Comparison of ENCODE assay signal across 7 mouse cellular contexts in the genomic region with DNA sequence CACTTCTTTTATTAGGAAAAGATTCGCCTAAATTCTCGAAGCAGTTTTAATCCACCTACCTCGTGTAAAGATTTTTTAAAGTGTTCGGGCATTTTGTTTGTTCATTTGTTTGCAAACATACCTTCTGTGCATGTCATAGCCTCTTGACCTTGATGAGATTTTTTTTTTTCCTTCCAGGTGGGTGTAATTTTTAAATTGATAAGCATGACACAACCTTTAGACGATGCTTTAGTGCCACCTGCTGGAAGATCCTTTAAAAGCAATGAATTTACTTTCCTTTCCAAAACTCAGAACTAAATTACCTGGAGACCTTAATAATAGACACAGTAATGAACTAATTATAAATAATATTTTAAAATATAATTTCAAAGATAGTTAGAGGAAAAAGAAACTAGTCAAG.
DNase-seq lines count a peak whose midpoint lies in the region; ATAC-seq and TF ChIP-seq lines count a peak whose summit lies in the region.

No protein-coding gene starts in this region.

- 64% methylated on average over 5 of the region's 5 CpGs for WGBS in kidney, embryonic 14.5 days
- 46% methylated on average over 5 of the region's 5 CpGs for WGBS in embryonic facial prominence, embryonic 14.5 days

- H3K27me3 ChIP-seq in kidney, embryonic 14.5 days (ENCODE audit: control insufficient read depth, insufficient read depth, low read length): no peaks in the 10 kb centered on the region
- H3K27me3 ChIP-seq in CH12.LX (replicated peaks): no peaks in the 10 kb centered on the region
- H3K27me3 ChIP-seq in embryonic facial prominence, embryonic 14.5 days (replicated peaks; ENCODE audit: control insufficient read depth, insufficient read depth, low read length): no peaks in the 10 kb centered on the region

- no peak overlapping the region for H3K4me3 ChIP-seq in kidney, embryonic 14.5 days (ENCODE audit: low read length)
- no peak overlapping the region for H3K4me3 ChIP-seq in CH12.LX (replicated peaks in 1 of 3; ENCODE audit: low read depth in 2 of 3, low read length in 2 of 3, poor library complexity in 1 of 3)
- no peak overlapping the region for H3K4me3 ChIP-seq in embryonic facial prominence, embryonic 14.5 days (ENCODE audit: low read depth, low read length)

- in situ Hi-C loops in CH12.LX (cut with MboI; ENCODE audit: low pct_ligation_motif_present, low pct_unique_long_range_greater_than_20kb, low sequenced_read_pairs): loop anchor here (25.0 kb wide), 1 partner anchor 304 kb away; no protein-coding TSS in a partner anchor

- TF ChIP-seq EP300 in CH12.LX (IDR thresholded peaks at IDR 0.05; ENCODE audit: low read length): no peak

- H3K27ac ChIP-seq in kidney, embryonic 14.5 days (ENCODE audit: low read depth, low read length): no peak overlapping the region
- H3K27ac ChIP-seq in CH12.LX (ENCODE audit: insufficient read depth, low read depth): no peak overlapping the region
- H3K27ac ChIP-seq in embryonic facial prominence, embryonic 14.5 days (replicated peaks; ENCODE audit: low read depth, low read length): no peak overlapping the region

- TF ChIP-seq POLR2A in CH12.LX (IDR thresholded peaks at IDR 0.05; ENCODE audit: low read depth, low read length): no peak

- H3K4me2 ChIP-seq in kidney, embryonic 14.5 days (replicated peaks; ENCODE audit: low read depth, low read length): no peak overlapping the region
- H3K4me2 ChIP-seq in CH12.LX (ENCODE audit: insufficient read depth, low read depth, poor library complexity, severe bottlenecking): no peak overlapping the region
- no peak overlapping the region for H3K4me2 ChIP-seq in embryonic facial prominence, embryonic 14.5 days (ENCODE audit: low read depth, low read length)

- no peak overlapping the region for H3K9ac ChIP-seq in kidney, embryonic 14.5 days (ENCODE audit: low read depth, low read length)
- no peak overlapping the region for H3K9ac ChIP-seq in CH12.LX (ENCODE audit: insufficient read depth, low read depth)
- H3K9ac ChIP-seq in embryonic facial prominence, embryonic 14.5 days (ENCODE audit: low read depth, low read length): no peak overlapping the region

- H3K36me3 ChIP-seq in kidney, embryonic 14.5 days (ENCODE audit: control insufficient read depth, insufficient read depth, low read length): no peaks in the 10 kb centered on the region
- H3K36me3 ChIP-seq in CH12.LX (replicated peaks in 1 of 2; ENCODE audit: control insufficient read depth in 1 of 2, insufficient read depth in 1 of 2, low read length in 1 of 2): no peaks in the 10 kb centered on the region
- no peaks in the 10 kb centered on the region for H3K36me3 ChIP-seq in embryonic facial prominence, embryonic 14.5 days (ENCODE audit: control insufficient read depth, insufficient read depth, low read length)

- peak; percentile 12 for DNase-seq in kidney, postnatal 10 days
- DNase-seq in CH12.LX (ENCODE audit: extremely low read depth) (peak; percentile 62), MN1 (ENCODE audit: low spot score) (peak; percentile 28)
- DNase-seq in embryonic facial prominence, embryonic 14.5 days (ENCODE audit: low spot score): peak; percentile 28
- no peak for DNase-seq in urinary bladder, postnatal 36 days (ENCODE audit: low spot score in 2 of 2)
- DNase-seq in urinary bladder, postnatal 14 days (ENCODE audit: low spot score): no peak

- peak; percentile 41 to 89; a peak in 3 of 4 replicates for TF ChIP-seq CTCF in CH12.LX (conservative IDR thresholded peaks at IDR 0.05 in 1 of 2, IDR thresholded peaks at IDR 0.05 in 1 of 2; ENCODE audit: low read depth in 2 of 2, low read length in 2 of 2)

- H3K9me3 ChIP-seq in kidney, embryonic 14.5 days (ENCODE audit: control insufficient read depth, low read length): no peaks in the 10 kb centered on the region
- no peaks in the 10 kb centered on the region for H3K9me3 ChIP-seq in CH12.LX (replicated peaks; ENCODE audit: low read length)
- no peaks in the 10 kb centered on the region for H3K9me3 ChIP-seq in embryonic facial prominence, embryonic 14.5 days (ENCODE audit: control insufficient read depth, low read length)

- dilution Hi-C loops in CH12.LX (cut with MboI; ENCODE audit: extremely low pct_ligation_motif_present, extremely low pct_unique_long_range_greater_than_20kb, low sequenced_read_pairs): no loop called here

- peaks cover 2% of the 10 kb centered on the region; the same call in 1 of the 2 replicates for H3K79me2 ChIP-seq in CH12.LX (replicated peaks; ENCODE audit: control insufficient read depth, extremely low read depth, insufficient read depth, poor library complexity, severe bottlenecking)

- no peaks in the 10 kb centered on the region for H3K4me1 ChIP-seq in kidney, embryonic 14.5 days (ENCODE audit: control insufficient read depth, insufficient read depth, low read length)
- no peaks in the 10 kb centered on the region for H3K4me1 ChIP-seq in CH12.LX (ENCODE audit: control insufficient read depth in 1 of 2, insufficient read depth in 2 of 2)
- H3K4me1 ChIP-seq in embryonic facial prominence, embryonic 14.5 days (ENCODE audit: control insufficient read depth, insufficient read depth, low read length): no peaks in the 10 kb centered on the region

- TF ChIP-seq RAD21 in CH12.LX (IDR thresholded peaks at IDR 0.05; ENCODE audit: low read depth, low read length): peak; percentile 99

- no peak for ATAC-seq in kidney, embryonic 14.5 days (ENCODE audit: low FRiP score, low TSS enrichment)
- no peak for ATAC-seq in embryonic facial prominence, embryonic 14.5 days (ENCODE audit: low read depth)

TF ChIP-seq in CH12.LX, 34 proteins besides CTCF, POLR2A, EP300 and RAD21:
- no peak for TF ChIP-seq ZKSCAN1 (IDR thresholded peaks at IDR 0.05; ENCODE audit: borderline replicate concordance, low read depth, low read length)
- no peak for TF ChIP-seq MAX (IDR thresholded peaks at IDR 0.05; ENCODE audit: low read length)
- TF ChIP-seq NELFE (IDR thresholded peaks at IDR 0.05; ENCODE audit: low read depth, low read length): no peak
- no peak for TF ChIP-seq POLR2AphosphoS2 (IDR thresholded peaks at IDR 0.05; ENCODE audit: low read depth, low read length)
- peak; percentile 90 for TF ChIP-seq ZNF384 (IDR thresholded peaks at IDR 0.05; ENCODE audit: low read depth, low read length)
- no peak for TF ChIP-seq HCFC1 (IDR thresholded peaks at IDR 0.05; ENCODE audit: low read depth, low read length)
- TF ChIP-seq BHLHE40 (IDR thresholded peaks at IDR 0.05; ENCODE audit: low read depth, low read length): no peak
- TF ChIP-seq MAFK (IDR thresholded peaks at IDR 0.05; ENCODE audit: insufficient replicate concordance, low read length): no peak
- TF ChIP-seq MXI1 (IDR thresholded peaks at IDR 0.05; ENCODE audit: low read depth, low read length): no peak
- no peak for TF ChIP-seq UBTF (IDR thresholded peaks at IDR 0.05; ENCODE audit: low read depth, low read length)
- TF ChIP-seq SIN3A (IDR thresholded peaks at IDR 0.05; ENCODE audit: low read length): no peak
- no peak for TF ChIP-seq KAT2A (IDR thresholded peaks at IDR 0.05; ENCODE audit: insufficient replicate concordance, low read length)
- no peak for TF ChIP-seq IRF4 (IDR thresholded peaks at IDR 0.05; ENCODE audit: low read depth, low read length)
- no peak for TF ChIP-seq GABPA (IDR thresholded peaks at IDR 0.05; ENCODE audit: insufficient replicate concordance, low read depth, low read length)
- TF ChIP-seq MYC (IDR thresholded peaks at IDR 0.05; ENCODE audit: low read depth, low read length): peak; percentile 63; the same call in 1 of the 2 replicates
- no peak for TF ChIP-seq ZMIZ1 (IDR thresholded peaks at IDR 0.05; ENCODE audit: low read depth, low read length)
- TF ChIP-seq ZC3H11A (IDR thresholded peaks at IDR 0.05; ENCODE audit: low read depth, low read length): peak; percentile 75
- no peak for TF ChIP-seq E2F4 (IDR thresholded peaks at IDR 0.05; ENCODE audit: insufficient replicate concordance, low read depth, low read length)
- TF ChIP-seq ELF1 (IDR thresholded peaks at IDR 0.05; ENCODE audit: low read depth, low read length): no peak
- TF ChIP-seq CHD1 (IDR thresholded peaks at IDR 0.05; ENCODE audit: low read depth, low read length): no peak
- no peak for TF ChIP-seq PAX5 (IDR thresholded peaks at IDR 0.05; ENCODE audit: low read length)
- no peak for TF ChIP-seq CHD2 (IDR thresholded peaks at IDR 0.05; ENCODE audit: low read length)
- peak; percentile 82 for TF ChIP-seq SMC3 (IDR thresholded peaks at IDR 0.05; ENCODE audit: low read depth, low read length)
- TF ChIP-seq JUN (IDR thresholded peaks at IDR 0.05; ENCODE audit: insufficient read depth, low read depth, low read length): no peak; the same call in 1 of the 2 replicates
- TF ChIP-seq RCOR1 (conservative IDR thresholded peaks at IDR 0.05; ENCODE audit: low read depth, low read length): no peak
- TF ChIP-seq ETS1 (conservative IDR thresholded peaks at IDR 0.05; ENCODE audit: low read depth, low read length): no peak

Comparison
In these comparisons a context has a peak if more than half of its experiments do, and no peak if none do; other contexts are left out.
1. DNase-seq: peak in kidney, postnatal 10 days (single experiment), CH12.LX (single experiment), MN1 (single experiment) and embryonic facial prominence, embryonic 14.5 days (single experiment); none in urinary bladder, postnatal 36 days (0 of 2) and urinary bladder, postnatal 14 days (single experiment).